In the genomic region with DNA sequence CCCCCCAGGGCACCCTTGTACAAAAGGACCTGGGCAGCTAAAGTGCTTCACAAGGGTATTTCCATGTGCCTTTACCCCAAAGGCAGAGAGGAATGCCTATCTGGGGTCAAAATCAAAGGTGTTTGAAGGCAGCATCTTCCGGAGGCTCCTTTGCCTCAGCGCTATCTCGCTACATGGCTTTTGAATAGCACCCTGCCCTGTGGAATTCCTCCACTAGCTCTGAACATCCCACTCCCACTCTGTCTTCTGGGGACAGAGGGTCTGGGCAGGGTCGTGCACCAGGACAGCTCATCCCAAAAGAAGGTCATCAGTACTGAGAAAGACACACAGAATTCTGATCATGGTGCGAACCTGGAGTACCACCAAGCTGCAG, we compare ENCODE assay signal across 8 mouse cellular contexts. TPM values are rescaled to one million over a fixed set of nuclear protein-coding genes. Genes with fewer than 3 reads are reported as not detected.
DNase-seq lines count a peak whose midpoint lies in the region; ATAC-seq and TF ChIP-seq lines count a peak whose summit lies in the region.

No protein-coding gene starts in this region.

- peaks cover 36% of the 10 kb centered on the region for H3K4me1 ChIP-seq in kidney, embryonic 16.5 days (ENCODE audit: insufficient read depth, low read length)
- H3K4me1 ChIP-seq in forebrain, embryonic 11.5 days (replicated peaks; ENCODE audit: control insufficient read depth, insufficient read depth, low read length) = peaks cover 24% of the 10 kb centered on the region
- peaks cover 64% of the 10 kb centered on the region for H3K4me1 ChIP-seq in limb, embryonic 10.5 days
- peaks cover 10% of the 10 kb centered on the region for H3K4me1 ChIP-seq in midbrain, postnatal 0 days (ENCODE audit: insufficient read depth, low read length)

- H3K4me3 ChIP-seq in kidney, embryonic 16.5 days (ENCODE audit: low read length) = no peak overlapping the region; the same call in 1 of the 2 replicates
- H3K4me3 ChIP-seq in forebrain, embryonic 11.5 days (ENCODE audit: low read depth, low read length) = no peak overlapping the region; the same call in 1 of the 2 replicates
- peak overlapping the region; percentile 41 for H3K4me3 ChIP-seq in limb, embryonic 10.5 days
- no peak overlapping the region for H3K4me3 ChIP-seq in midbrain, postnatal 0 days (ENCODE audit: low read depth, low read length)

- H3K27me3 ChIP-seq in kidney, embryonic 16.5 days (ENCODE audit: insufficient read depth, low read length) = peaks cover 7% of the 10 kb centered on the region
- no peaks in the 10 kb centered on the region for H3K27me3 ChIP-seq in forebrain, embryonic 11.5 days (ENCODE audit: control insufficient read depth, insufficient read depth, low read length)
- peaks cover 1% of the 10 kb centered on the region; the same call in 1 of the 2 replicates for H3K27me3 ChIP-seq in limb, embryonic 10.5 days (ENCODE audit: low read depth, poor library complexity, severe bottlenecking)
- H3K27me3 ChIP-seq in midbrain, postnatal 0 days (ENCODE audit: insufficient read depth, low read length) = no peaks in the 10 kb centered on the region

- ATAC-seq in kidney, embryonic 16.5 days (ENCODE audit: low FRiP score, low TSS enrichment) = no peak
- no peak for ATAC-seq in forebrain, embryonic 11.5 days (replicated peaks; ENCODE audit: low FRiP score)
- ATAC-seq in midbrain, postnatal 0 days (ENCODE audit: low FRiP score) = no peak

- no peaks in the 10 kb centered on the region for H3K9me3 ChIP-seq in kidney, embryonic 16.5 days (ENCODE audit: low read length)
- no peaks in the 10 kb centered on the region for H3K9me3 ChIP-seq in forebrain, embryonic 11.5 days (ENCODE audit: control insufficient read depth, low read length)
- H3K9me3 ChIP-seq in limb, embryonic 10.5 days (replicated peaks) = no peaks in the 10 kb centered on the region
- no peaks in the 10 kb centered on the region for H3K9me3 ChIP-seq in midbrain, postnatal 0 days (ENCODE audit: low read length)

- whole genome bisulfite sequencing in kidney, embryonic 16.5 days = 36% methylated on average over 5 of the region's 5 CpGs
- 31% methylated on average over 5 of the region's 5 CpGs for WGBS in forebrain, embryonic 11.5 days
- WGBS in limb, embryonic 10.5 days = 38% methylated on average over 5 of the region's 5 CpGs
- WGBS in midbrain, postnatal 0 days = 43% methylated on average over 5 of the region's 5 CpGs

- H3K4me2 ChIP-seq in kidney, embryonic 16.5 days (replicated peaks; ENCODE audit: low read depth, low read length) = peak overlapping the region; percentile 51
- peak overlapping the region; percentile 26; the same call in 1 of the 2 replicates for H3K4me2 ChIP-seq in forebrain, embryonic 11.5 days (ENCODE audit: low read depth, low read length, severe bottlenecking)
- H3K4me2 ChIP-seq in midbrain, postnatal 0 days (ENCODE audit: low read depth, low read length, poor library complexity, severe bottlenecking) = no peak overlapping the region

- no peaks in the 10 kb centered on the region for H3K36me3 ChIP-seq in kidney, embryonic 16.5 days (ENCODE audit: insufficient read depth, low read length)
- no peaks in the 10 kb centered on the region for H3K36me3 ChIP-seq in forebrain, embryonic 11.5 days (ENCODE audit: control insufficient read depth, insufficient read depth, low read length)
- H3K36me3 ChIP-seq in limb, embryonic 10.5 days = peaks cover 19% of the 10 kb centered on the region
- H3K36me3 ChIP-seq in midbrain, postnatal 0 days (ENCODE audit: insufficient read depth, low read length) = peaks cover 9% of the 10 kb centered on the region; the same call in 1 of the 2 replicates

- TF ChIP-seq CTCF in midbrain, postnatal 0 days (IDR thresholded peaks at IDR 0.05) = no peak

- DNase-seq in kidney, postnatal 10 days = no peak
- no peak for DNase-seq in forebrain, embryonic 11.5 days (ENCODE audit: low spot score)
- no peak for DNase-seq in limb, embryonic 10.5 days (ENCODE audit: low spot score)
- DNase-seq in midbrain, postnatal 0 days (ENCODE audit: low spot score) = no peak
- DNase-seq in right cerebral cortex, postnatal 4 days = no peak
- DNase-seq in cerebellum, adult 11-12 months = no peak
- no peak for DNase-seq in layer of hippocampus, postnatal 25 days (ENCODE audit: extremely low spot score in 1 of 2, low spot score in 1 of 2)

- peak overlapping the region; percentile 54; the same call in 1 of the 2 replicates for H3K9ac ChIP-seq in kidney, embryonic 16.5 days (replicated peaks; ENCODE audit: low read length)
- H3K9ac ChIP-seq in forebrain, embryonic 11.5 days (ENCODE audit: low read length) = peak overlapping the region; percentile 35
- no peak overlapping the region for H3K9ac ChIP-seq in midbrain, postnatal 0 days (replicated peaks; ENCODE audit: low read length, poor library complexity, severe bottlenecking)

- peak overlapping the region; percentile 76 for H3K27ac ChIP-seq in kidney, embryonic 16.5 days (ENCODE audit: low read length)
- 0 out of 2 replicates have a peak overlapping the region, but pooled peaks have one; percentile 0 for H3K27ac ChIP-seq in forebrain, embryonic 11.5 days (ENCODE audit: low read depth, low read length)
- peak overlapping the region; percentile 83 for H3K27ac ChIP-seq in limb, embryonic 10.5 days
- H3K27ac ChIP-seq in midbrain, postnatal 0 days (ENCODE audit: low read depth, low read length) = peak overlapping the region; percentile 60

RNA-seq across cellular contexts. Expression of a gene that starts 4.5 kb away (rescaled TPM):
- polyA plus RNA-seq in kidney, embryonic 16.5 days (2015; fragmentation: Nextera tagmentation; extraction: Ambion mirVana) = 114 and 119 TPM in 2 replicates
- polyA plus RNA-seq in forebrain, embryonic 11.5 days (2014; fragmentation: Nextera tagmentation; extraction: Ambion mirVana) = 165 and 176 TPM in 2 replicates
- polyA plus RNA-seq in limb, embryonic 10.5 days (2016; fragmentation: Nextera tagmentation; extraction: Ambion mirVana) = 174 and 187 TPM in 2 replicates
- total RNA-seq in midbrain, postnatal 0 days (2014; rRNA removed) = 44.3 and 48.6 TPM in 2 replicates
- 159 and 163 TPM in 2 replicates for polyA plus RNA-seq in midbrain, postnatal 0 days (2015; fragmentation: Nextera tagmentation; extraction: Ambion mirVana)
- total RNA-seq in layer of hippocampus, postnatal 25 days (2021) = 10 to 100 TPM; 92.7 to 95.6 TPM

RNA-seq across cellular contexts. Expression of a gene that starts 6.1 kb away (rescaled TPM):
- polyA plus RNA-seq in kidney, embryonic 16.5 days (2015; fragmentation: Nextera tagmentation; extraction: Ambion mirVana) = 2.9 and 4.9 TPM in 2 replicates
- polyA plus RNA-seq in forebrain, embryonic 11.5 days (2014; fragmentation: Nextera tagmentation; extraction: Ambion mirVana) = 9.0 and 13.4 TPM in 2 replicates
- polyA plus RNA-seq in limb, embryonic 10.5 days (2016; fragmentation: Nextera tagmentation; extraction: Ambion mirVana) = 2.8 and 4.0 TPM in 2 replicates
- 32.5 and 32.8 TPM in 2 replicates for total RNA-seq in midbrain, postnatal 0 days (2014; rRNA removed)
- polyA plus RNA-seq in midbrain, postnatal 0 days (2015; fragmentation: Nextera tagmentation; extraction: Ambion mirVana) = 10.0 and 10.3 TPM in 2 replicates
- total RNA-seq in layer of hippocampus, postnatal 25 days (2021) = 10 to 100 TPM; 19.4 to 22.4 TPM

RNA-seq across cellular contexts. Expression of a gene that starts 23.4 kb away (rescaled TPM):
- 0.22 and 0.28 TPM in 2 replicates for polyA plus RNA-seq in kidney, embryonic 16.5 days (2015; fragmentation: Nextera tagmentation; extraction: Ambion mirVana)
- polyA plus RNA-seq in forebrain, embryonic 11.5 days (2014; fragmentation: Nextera tagmentation; extraction: Ambion mirVana) = 0.43 and 0.44 TPM in 2 replicates
- 0.16 and 0.23 TPM in 2 replicates for polyA plus RNA-seq in limb, embryonic 10.5 days (2016; fragmentation: Nextera tagmentation; extraction: Ambion mirVana)
- 1.2 and 2.1 TPM in 2 replicates for total RNA-seq in midbrain, postnatal 0 days (2014; rRNA removed)
- 3.7 and 4.1 TPM in 2 replicates for polyA plus RNA-seq in midbrain, postnatal 0 days (2015; fragmentation: Nextera tagmentation; extraction: Ambion mirVana)
- total RNA-seq in layer of hippocampus, postnatal 25 days (2021) = 10 to 100 TPM in 1 of 2 experiments, 1 to 10 TPM in 1; 6.9 to 10.5 TPM

RNA-seq across cellular contexts. Expression of a gene that starts 28.0 kb away (rescaled TPM):
- polyA plus RNA-seq in kidney, embryonic 16.5 days (2015; fragmentation: Nextera tagmentation; extraction: Ambion mirVana) = 4,081 and 4,203 TPM in 2 replicates
- polyA plus RNA-seq in forebrain, embryonic 11.5 days (2014; fragmentation: Nextera tagmentation; extraction: Ambion mirVana) = 2,879 and 3,145 TPM in 2 replicates
- polyA plus RNA-seq in limb, embryonic 10.5 days (2016; fragmentation: Nextera tagmentation; extraction: Ambion mirVana) = 3,636 and 3,729 TPM in 2 replicates
- total RNA-seq in midbrain, postnatal 0 days (2014; rRNA removed) = 1,447 and 1,819 TPM in 2 replicates
- 2,274 and 2,285 TPM in 2 replicates for polyA plus RNA-seq in midbrain, postnatal 0 days (2015; fragmentation: Nextera tagmentation; extraction: Ambion mirVana)
- 100 to 1,000 TPM; 634 to 770 TPM for total RNA-seq in layer of hippocampus, postnatal 25 days (2021)

RNA-seq across cellular contexts. Expression of a gene that starts 29.7 kb away (rescaled TPM):
- polyA plus RNA-seq in kidney, embryonic 16.5 days (2015; fragmentation: Nextera tagmentation; extraction: Ambion mirVana) = 6.7 and 7.0 TPM in 2 replicates
- polyA plus RNA-seq in forebrain, embryonic 11.5 days (2014; fragmentation: Nextera tagmentation; extraction: Ambion mirVana) = 6.3 and 7.2 TPM in 2 replicates
- 4.4 and 5.0 TPM in 2 replicates for polyA plus RNA-seq in limb, embryonic 10.5 days (2016; fragmentation: Nextera tagmentation; extraction: Ambion mirVana)
- 13.6 TPM in 2 replicates for total RNA-seq in midbrain, postnatal 0 days (2014; rRNA removed)
- 6.0 and 6.6 TPM in 2 replicates for polyA plus RNA-seq in midbrain, postnatal 0 days (2015; fragmentation: Nextera tagmentation; extraction: Ambion mirVana)
- total RNA-seq in layer of hippocampus, postnatal 25 days (2021) = 10 to 100 TPM; 15.0 to 18.7 TPM

Comparison
In these comparisons a context has a peak if more than half of its experiments do, and no peak if none do; other contexts are left out.
1. H3K27ac ChIP-seq: peak in every context shown above with its lines; median percentile 83 in limb, embryonic 10.5 days; 76 in kidney, embryonic 16.5 days; 60 in midbrain, postnatal 0 days; 0 in forebrain, embryonic 11.5 days.